Mouse (Mus musculus) G1E (cell line): ENCODE measurements around the gene Galnt17.

Source experiments
- CTCF ChIP-seq: IDR thresholded peaks from 2 replicates; pipeline ENCODE4 v1.5.1; 2012; ENCODE audit warnings: low read depth, low read length, inconsistent platforms, mixed read lengths
- GATA1 ChIP-seq: IDR thresholded peaks from 2 replicates; pipeline ENCODE4 v1.6.1; 2012; ENCODE audit warnings: borderline replicate concordance, low read length, inconsistent platforms, mixed read lengths
- TAL1 ChIP-seq: conservative IDR thresholded peaks from 2 replicates; pipeline ENCODE4 v1.6.1; 2012; ENCODE audit warnings: low read depth, low read length, inconsistent platforms, mixed read lengths

DNA sequence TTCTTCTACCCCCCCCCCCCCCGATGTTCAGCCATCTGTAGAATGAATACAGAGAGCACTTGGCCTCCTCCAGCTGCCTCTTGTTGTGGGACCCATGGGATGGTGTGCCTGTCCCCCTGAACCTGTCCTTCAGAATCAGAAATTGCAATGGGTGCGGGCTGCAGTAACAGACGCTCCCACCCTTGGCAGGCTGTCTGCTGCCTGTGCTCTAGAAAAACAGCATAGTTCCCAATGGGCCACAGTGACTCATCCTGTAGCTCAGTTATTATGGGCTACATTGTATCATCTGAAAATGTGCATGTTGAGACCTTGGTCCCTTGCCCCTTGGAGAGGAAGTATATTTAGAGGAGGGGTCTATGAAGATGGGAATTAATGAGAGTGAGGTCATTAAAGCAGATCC lies 283.8 kb downstream of the Galnt17 start:
- TF ChIP-seq TAL1 (no peak), CTCF (no peak), GATA1 (no peak)
